24 mouse cellular contexts compared by ENCODE assay signal in the genomic region with DNA sequence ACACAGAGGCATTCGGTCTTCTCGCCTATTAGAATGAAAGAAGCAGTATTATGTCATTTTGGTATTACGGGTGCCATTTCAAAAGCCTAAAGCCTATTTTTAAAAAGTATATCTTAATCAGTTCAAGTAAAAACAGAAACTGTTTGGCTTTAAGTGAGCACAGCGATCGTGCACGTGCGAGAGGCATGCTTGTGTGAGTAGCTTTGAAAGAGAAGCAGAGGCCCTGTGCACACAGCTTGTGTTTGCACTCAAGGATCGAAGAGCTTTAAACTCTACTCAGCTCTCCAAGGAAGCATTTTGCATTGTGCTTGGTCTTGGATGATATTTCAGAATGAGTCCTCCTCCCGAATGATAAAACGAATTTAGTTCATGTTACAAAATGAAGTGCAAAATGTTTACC.
DNase-seq lines count a peak whose midpoint lies in the region; ATAC-seq and TF ChIP-seq lines count a peak whose summit lies in the region.
"Had no signal": no experiment of that assay in that cellular context is flagged by ENCODE, and none has a peak within 500 bp of the region (broad histone marks: within the 10 kb centered on the region; RNA-seq: fewer than 3 reads in every experiment).

No protein-coding gene starts in this region.

- WGBS in midbrain, embryonic 10.5 days = 40% methylated on average over 10 of the region's 10 CpGs
- 22% methylated on average over 10 of the region's 10 CpGs for WGBS in midbrain, postnatal 0 days
- WGBS in forebrain, embryonic 13.5 days = 27% methylated on average over 10 of the region's 10 CpGs
- WGBS in forebrain, postnatal 0 days = 20% methylated on average over 10 of the region's 10 CpGs
- whole genome bisulfite sequencing in midbrain, embryonic 15.5 days = 19% methylated on average over 10 of the region's 10 CpGs
- 87% methylated on average over 10 of the region's 10 CpGs for WGBS in intestine, embryonic 15.5 days

- no peak overlapping the region for H3K4me2 ChIP-seq in midbrain, postnatal 0 days (ENCODE audit: low read depth, low read length, poor library complexity, severe bottlenecking)
- 0 out of 2 replicates have a peak overlapping the region, but pooled peaks have one; percentile 28 for H3K4me2 ChIP-seq in forebrain, embryonic 13.5 days
- H3K4me2 ChIP-seq in forebrain, postnatal 0 days (ENCODE audit: low read depth) = peak overlapping the region; percentile 21; the same call in 1 of the 2 replicates
- H3K4me2 ChIP-seq in midbrain, embryonic 15.5 days = peak overlapping the region; percentile 27; the same call in 1 of the 2 replicates
- H3K4me2 ChIP-seq in intestine, embryonic 15.5 days (replicated peaks) = no peak overlapping the region
- H3K4me2 ChIP-seq: heart, embryonic 15.5 days; limb, embryonic 13.5 days; liver, embryonic 12.5 days had no signal

- no peak for TF ChIP-seq CTCF in midbrain, postnatal 0 days (IDR thresholded peaks at IDR 0.05)
- TF ChIP-seq CTCF in forebrain, postnatal 0 days (IDR thresholded peaks at IDR 0.05; ENCODE audit: low read depth) = no peak

- H3K27ac ChIP-seq in midbrain, embryonic 10.5 days (replicated peaks) = no peak overlapping the region
- no peak overlapping the region for H3K27ac ChIP-seq in midbrain, postnatal 0 days (ENCODE audit: low read depth, low read length)
- H3K27ac ChIP-seq in forebrain, embryonic 13.5 days = no peak overlapping the region
- H3K27ac ChIP-seq in forebrain, postnatal 0 days (ENCODE audit: low read depth, low read length) = no peak overlapping the region
- no peak overlapping the region for H3K27ac ChIP-seq in midbrain, embryonic 15.5 days
- no peak overlapping the region for H3K27ac ChIP-seq in intestine, embryonic 15.5 days
- H3K27ac ChIP-seq: heart, embryonic 10.5 days; heart, embryonic 15.5 days; limb, embryonic 13.5 days; liver, embryonic 12.5 days; macrophage had no signal

- peaks cover 93% of the 10 kb centered on the region for H3K27me3 ChIP-seq in midbrain, embryonic 10.5 days (ENCODE audit: low read depth, poor library complexity, severe bottlenecking)
- H3K27me3 ChIP-seq in midbrain, postnatal 0 days (ENCODE audit: insufficient read depth, low read length) = peaks cover 17% of the 10 kb centered on the region
- no peaks in the 10 kb centered on the region for H3K27me3 ChIP-seq in forebrain, embryonic 13.5 days
- no peaks in the 10 kb centered on the region for H3K27me3 ChIP-seq in forebrain, postnatal 0 days (ENCODE audit: insufficient read depth, low read length)
- H3K27me3 ChIP-seq in midbrain, embryonic 15.5 days (replicated peaks) = peaks cover 26% of the 10 kb centered on the region
- H3K27me3 ChIP-seq in intestine, embryonic 15.5 days (replicated peaks) = no peaks in the 10 kb centered on the region
- H3K27me3 ChIP-seq: heart, embryonic 15.5 days; limb, embryonic 13.5 days; liver, embryonic 12.5 days had no signal

- no peaks in the 10 kb centered on the region for H3K9me3 ChIP-seq in midbrain, embryonic 10.5 days (replicated peaks)
- H3K9me3 ChIP-seq in midbrain, postnatal 0 days (ENCODE audit: low read length) = no peaks in the 10 kb centered on the region
- H3K9me3 ChIP-seq in forebrain, embryonic 13.5 days (replicated peaks) = no peaks in the 10 kb centered on the region
- no peaks in the 10 kb centered on the region for H3K9me3 ChIP-seq in forebrain, postnatal 0 days (ENCODE audit: low read length)
- H3K9me3 ChIP-seq in midbrain, embryonic 15.5 days = no peaks in the 10 kb centered on the region
- H3K9me3 ChIP-seq in intestine, embryonic 15.5 days = no peaks in the 10 kb centered on the region
- H3K9me3 ChIP-seq: heart, embryonic 10.5 days; heart, embryonic 15.5 days; limb, embryonic 13.5 days; liver, embryonic 12.5 days had no signal

- H3K9ac ChIP-seq in midbrain, postnatal 0 days (replicated peaks; ENCODE audit: low read length, poor library complexity, severe bottlenecking) = no peak overlapping the region
- no peak overlapping the region for H3K9ac ChIP-seq in forebrain, embryonic 13.5 days
- no peak overlapping the region for H3K9ac ChIP-seq in forebrain, postnatal 0 days
- no peak overlapping the region for H3K9ac ChIP-seq in midbrain, embryonic 15.5 days
- H3K9ac ChIP-seq in intestine, embryonic 15.5 days = no peak overlapping the region
- H3K9ac ChIP-seq: heart, embryonic 15.5 days; limb, embryonic 13.5 days; liver, embryonic 12.5 days; liver, postnatal 0 days had no signal

- H3K36me3 ChIP-seq in midbrain, embryonic 10.5 days = no peaks in the 10 kb centered on the region
- H3K36me3 ChIP-seq in midbrain, postnatal 0 days (ENCODE audit: insufficient read depth, low read length) = no peaks in the 10 kb centered on the region
- no peaks in the 10 kb centered on the region for H3K36me3 ChIP-seq in forebrain, embryonic 13.5 days (ENCODE audit: poor library complexity, severe bottlenecking)
- no peaks in the 10 kb centered on the region for H3K36me3 ChIP-seq in forebrain, postnatal 0 days (ENCODE audit: insufficient read depth)
- no peaks in the 10 kb centered on the region for H3K36me3 ChIP-seq in midbrain, embryonic 15.5 days (replicated peaks)
- no peaks in the 10 kb centered on the region for H3K36me3 ChIP-seq in intestine, embryonic 15.5 days
- H3K36me3 ChIP-seq: heart, embryonic 10.5 days; heart, embryonic 15.5 days; limb, embryonic 13.5 days; liver, embryonic 12.5 days had no signal

- no peak overlapping the region for H3K4me3 ChIP-seq in midbrain, embryonic 10.5 days
- H3K4me3 ChIP-seq in midbrain, postnatal 0 days (ENCODE audit: low read depth, low read length) = no peak overlapping the region
- H3K4me3 ChIP-seq in forebrain, embryonic 13.5 days = no peak overlapping the region
- no peak overlapping the region; the same call in 1 of the 2 replicates for H3K4me3 ChIP-seq in forebrain, postnatal 0 days (ENCODE audit: low read depth, low read length)
- no peak overlapping the region for H3K4me3 ChIP-seq in midbrain, embryonic 15.5 days
- no peak overlapping the region for H3K4me3 ChIP-seq in intestine, embryonic 15.5 days (replicated peaks)
- H3K4me3 ChIP-seq: erythroblast, embryonic 14.5 days; heart, embryonic 10.5 days; heart, embryonic 15.5 days; limb, embryonic 13.5 days; liver, embryonic 12.5 days had no signal

- ATAC-seq in midbrain, postnatal 0 days (ENCODE audit: low FRiP score) = no peak
- ATAC-seq in forebrain, embryonic 13.5 days = peak; percentile 62; the same call in 1 of the 2 replicates
- ATAC-seq in forebrain, postnatal 0 days = 0 out of 2 replicates have a peak, but pooled peaks have one; percentile 50
- ATAC-seq in midbrain, embryonic 15.5 days (replicated peaks) = no peak
- no peak for ATAC-seq in intestine, embryonic 15.5 days
- ATAC-seq: CD4-positive, CD25-positive, alpha-beta regulatory T cell, adult 4 months; hindbrain, embryonic 16.5 days; liver, embryonic 12.5 days; liver, postnatal 0 days had no signal

- DNase-seq in midbrain, embryonic 10.5 days (ENCODE audit: low spot score) = peak; percentile 30
- DNase-seq in midbrain, postnatal 0 days (ENCODE audit: low spot score) = no peak
- DNase-seq in forebrain, postnatal 0 days = peak; percentile 38
- no peak for DNase-seq in cerebellum, postnatal 10 days
- DNase-seq: adrenal gland, postnatal 36 days; cerebellum, adult 8-10 months; gastrocnemius, postnatal 14 days; kidney, adult 2 months; kidney, postnatal 4 days; liver, postnatal 0 days; lung, postnatal 10 days; thymus, adult 18-20 months; thymus, postnatal 25 days had no signal

- peaks cover 22% of the 10 kb centered on the region for H3K4me1 ChIP-seq in midbrain, embryonic 10.5 days
- H3K4me1 ChIP-seq in midbrain, postnatal 0 days (ENCODE audit: insufficient read depth, low read length) = no peaks in the 10 kb centered on the region
- peaks cover 7% of the 10 kb centered on the region; the same call in 1 of the 2 replicates for H3K4me1 ChIP-seq in forebrain, embryonic 13.5 days
- no peaks in the 10 kb centered on the region for H3K4me1 ChIP-seq in forebrain, postnatal 0 days (ENCODE audit: insufficient read depth)
- no peaks in the 10 kb centered on the region for H3K4me1 ChIP-seq in midbrain, embryonic 15.5 days
- H3K4me1 ChIP-seq in intestine, embryonic 15.5 days (replicated peaks) = no peaks in the 10 kb centered on the region
- H3K4me1 ChIP-seq: heart, embryonic 10.5 days; heart, embryonic 15.5 days; limb, embryonic 13.5 days; liver, embryonic 12.5 days had no signal

Comparison
In these comparisons a context has a peak if more than half of its experiments do, and no peak if none do; other contexts are left out.
1. DNase-seq: peak in midbrain, embryonic 10.5 days (single experiment) and forebrain, postnatal 0 days (single experiment); none in midbrain, postnatal 0 days (single experiment) and cerebellum, postnatal 10 days (0 of 2).
2. H3K4me2 ChIP-seq: peak in forebrain, embryonic 13.5 days (single experiment), forebrain, postnatal 0 days (single experiment) and midbrain, embryonic 15.5 days (single experiment); none in midbrain, postnatal 0 days (single experiment) and intestine, embryonic 15.5 days (single experiment).
3. ATAC-seq: peak in forebrain, embryonic 13.5 days (single experiment) and forebrain, postnatal 0 days (single experiment); none in midbrain, postnatal 0 days (single experiment), midbrain, embryonic 15.5 days (single experiment) and intestine, embryonic 15.5 days (single experiment).